Mouse (Mus musculus) embryonic facial prominence, embryonic 13.5 days (tissue): Measurements from ENCODE around the gene Adam19. TPM values are rescaled to one million over a fixed set of nuclear protein-coding genes. Genes with fewer than 3 reads are reported as not detected.

Source experiments
- ATAC-seq: fragments of 200-750 bp; cut with Nextera tagmentation; 2 replicates; pipeline ENCODE4 v1.8.0; 2017; ENCODE audit warnings: low read depth; ENCODE audit not compliant: insufficient number of reproducible peaks, insufficient read depth, low FRiP score, low TSS enrichment
- H3K27ac ChIP-seq: fragments of 300-500 bp; sonication (generic); 2 replicates; pipeline ENCODE4 v1.5.1; 2015; ENCODE audit warnings: moderate library complexity, mild to moderate bottlenecking, inconsistent platforms
- H3K27me3 ChIP-seq: fragments of 300-500 bp; sonication (generic); 2 replicates; pipeline ENCODE4 v1.6.1; 2015; ENCODE audit warnings: mild to moderate bottlenecking, inconsistent platforms
- H3K36me3 ChIP-seq: fragments of 300-500 bp; sonication (generic); 2 replicates; pipeline ENCODE4 v1.6.1; 2015; ENCODE audit warnings: mild to moderate bottlenecking, inconsistent platforms
- H3K4me1 ChIP-seq: fragments of 300-500 bp; sonication (generic); 2 replicates; pipeline ENCODE4 v1.6.1; 2015; ENCODE audit warnings: inconsistent platforms
- H3K4me2 ChIP-seq: fragments of 300-500 bp; sonication (generic); 2 replicates; pipeline ENCODE4 v1.6.1; 2015; ENCODE audit warnings: moderate library complexity, mild to moderate bottlenecking, inconsistent platforms
- H3K4me3 ChIP-seq: fragments of 300-500 bp; sonication (generic); 2 replicates; pipeline ENCODE4 v1.5.1; 2015; ENCODE audit warnings: mild to moderate bottlenecking, inconsistent platforms
- H3K9ac ChIP-seq: fragments of 300-500 bp; sonication (generic); 2 replicates; pipeline ENCODE4 v1.6.1; 2015; ENCODE audit warnings: mild to moderate bottlenecking, inconsistent platforms
- H3K9me3 ChIP-seq: fragments of 300-500 bp; sonication (generic); 2 replicates; pipeline ENCODE4 v1.6.1; 2016; ENCODE audit warnings: inconsistent platforms
- WGBS: fragments of 180-500 bp; shearing (Covaris S2); methylation state at CpG from one replicate; pipeline ENCODE4 v1.1.7; 2015; ENCODE audit warnings: mixed read lengths; 5-methylcytosine and 5-hydroxymethylcytosine counted together
- polyA plus RNA-seq: library from polyadenylated mRNA; unstranded; fragments of >200 nt; fragmentation: Nextera tagmentation; extraction: Ambion mirVana; gene quantifications from 2 replicates; pipeline ENCODE4 v1.2.1, GENCODE M21; 2015

Gene Adam19
- polyA plus RNA-seq, 1 experiment from 2014 or later: 9.7 TPM

- H3K4me1 ChIP-seq: peaks cover 50% of the 10 kb centered on the region
- no peak overlapping the region for H3K4me3 ChIP-seq
- H3K27ac ChIP-seq: no peak overlapping the region
- H3K4me2 ChIP-seq: no peak overlapping the region
- no peaks in the 10 kb centered on the region for H3K9me3 ChIP-seq
- 88% methylated on average over 10 of the region's 10 CpGs for WGBS
- no peak overlapping the region for H3K9ac ChIP-seq
- H3K36me3 ChIP-seq: peaks cover 19% of the 10 kb centered on the region; the same call in 1 of the 2 replicates
- no peaks in the 10 kb centered on the region for H3K27me3 ChIP-seq
- no peak for ATAC-seq
These were observed 11.7 kb downstream of the Adam19 start for GRCm38 (mm10) chr11:46067371-46068060.

GRCm38 (mm10) chr11:46068756-46069407 is 13.1 kb downstream of the Adam19 start:
- H3K9me3 ChIP-seq: no peaks in the 10 kb centered on the region
- peaks cover 64% of the 10 kb centered on the region for H3K4me1 ChIP-seq
- ATAC-seq: no peak
- H3K27me3 ChIP-seq: no peaks in the 10 kb centered on the region
- H3K4me3 ChIP-seq: no peak overlapping the region
- peaks cover 19% of the 10 kb centered on the region; the same call in 1 of the 2 replicates for H3K36me3 ChIP-seq
- H3K4me2 ChIP-seq: no peak overlapping the region; the same call in 1 of the 2 replicates
- peak overlapping the region; percentile 83 for H3K27ac ChIP-seq
- H3K9ac ChIP-seq: peak overlapping the region; percentile 44; the same call in 1 of the 2 replicates
- 29% methylated on average over 12 of the region's 12 CpGs for WGBS

- Histone ChIP-seq H3K4me1 (peaks cover 69% of the 10 kb centered on the region), H3K9ac (no peak overlapping the region), H3K4me2 (peak overlapping the region; percentile 35), H3K27me3 (no peaks in the 10 kb centered on the region), H3K4me3 (no peak overlapping the region), H3K36me3 (peaks cover 19% of the 10 kb centered on the region; the same call in 1 of the 2 replicates), H3K9me3 (no peaks in the 10 kb centered on the region), H3K27ac (peak overlapping the region; percentile 83)
- ATAC-seq: no peak
- WGBS: 22% methylated on average over 17 of the region's 17 CpGs
These were observed 13.7 kb downstream of the Adam19 start for GRCm38 (mm10) chr11:46069408-46070003.

GRCm38 (mm10) chr11:46070161-46070560 is 14.4 kb downstream of the Adam19 start:
- Histone ChIP-seq H3K27ac (peak overlapping the region; percentile 83), H3K9ac (no peak overlapping the region), H3K36me3 (peaks cover 15% of the 10 kb centered on the region; the same call in 1 of the 2 replicates), H3K4me1 (peaks cover 63% of the 10 kb centered on the region), H3K4me2 (0 out of 2 replicates have a peak overlapping the region, but pooled peaks have one; percentile 35), H3K9me3 (no peaks in the 10 kb centered on the region), H3K27me3 (no peaks in the 10 kb centered on the region), H3K4me3 (no peak overlapping the region)
- no peak for ATAC-seq
- WGBS: 75% methylated on average over 4 of the region's 4 CpGs

GRCm38 (mm10) chr11:46070789-46071188 is 15.0 kb downstream of the Adam19 start:
- no peaks in the 10 kb centered on the region for H3K27me3 ChIP-seq
- no peak overlapping the region for H3K9ac ChIP-seq
- no peak overlapping the region for H3K4me2 ChIP-seq
- peak overlapping the region; percentile 16; the same call in 1 of the 2 replicates for H3K27ac ChIP-seq
- no peak for ATAC-seq
- H3K4me1 ChIP-seq: peaks cover 57% of the 10 kb centered on the region
- no peak overlapping the region for H3K4me3 ChIP-seq
- WGBS: 57% methylated on average over 8 of the region's 8 CpGs
- no peaks in the 10 kb centered on the region for H3K9me3 ChIP-seq
- H3K36me3 ChIP-seq: peaks cover 12% of the 10 kb centered on the region; the same call in 1 of the 2 replicates

- peak overlapping the region; percentile 62; the same call in 1 of the 2 replicates for H3K27ac ChIP-seq
- no peak overlapping the region for H3K4me2 ChIP-seq
These were observed 16.8 kb downstream of the Adam19 start for GRCm38 (mm10) chr11:46072466-46073060.

GRCm38 (mm10) chr11:46073061-46073849 is 17.5 kb downstream of the Adam19 start:
- WGBS: 43% methylated on average over 15 of the region's 15 CpGs
- Histone ChIP-seq H3K9ac (no peak overlapping the region), H3K4me2 (no peak overlapping the region), H3K36me3 (peaks cover 14% of the 10 kb centered on the region), H3K9me3 (no peaks in the 10 kb centered on the region), H3K27ac (peak overlapping the region; percentile 62), H3K4me1 (peaks cover 51% of the 10 kb centered on the region), H3K27me3 (no peaks in the 10 kb centered on the region), H3K4me3 (no peak overlapping the region)
- ATAC-seq: no peak

More at GRCm38 (mm10) chr11:46072466-46073060, 16.8 kb downstream of the Adam19 start:
- WGBS: 48% methylated on average over 8 of the region's 8 CpGs
- no peak overlapping the region for H3K9ac ChIP-seq
- H3K36me3 ChIP-seq: peaks cover 9% of the 10 kb centered on the region
- no peak overlapping the region for H3K4me3 ChIP-seq
- H3K9me3 ChIP-seq: no peaks in the 10 kb centered on the region
- no peaks in the 10 kb centered on the region for H3K27me3 ChIP-seq
- ATAC-seq: no peak
- H3K4me1 ChIP-seq: peaks cover 51% of the 10 kb centered on the region

GRCm38 (mm10) chr11:46073850-46074688 is 18.3 kb downstream of the Adam19 start:
- H3K27me3 ChIP-seq: no peaks in the 10 kb centered on the region
- H3K4me2 ChIP-seq: no peak overlapping the region
- peaks cover 45% of the 10 kb centered on the region for H3K4me1 ChIP-seq
- no peak overlapping the region for H3K9ac ChIP-seq
- 81% methylated on average over 17 of the region's 17 CpGs for WGBS
- H3K4me3 ChIP-seq: no peak overlapping the region
- no peak for ATAC-seq
- H3K27ac ChIP-seq: peak overlapping the region; percentile 62
- peaks cover 19% of the 10 kb centered on the region for H3K36me3 ChIP-seq
- H3K9me3 ChIP-seq: no peaks in the 10 kb centered on the region

- Histone ChIP-seq H3K4me1 (peaks cover 33% of the 10 kb centered on the region), H3K9ac (no peak overlapping the region), H3K4me2 (no peak overlapping the region), H3K4me3 (no peak overlapping the region), H3K27ac (no peak overlapping the region), H3K27me3 (no peaks in the 10 kb centered on the region), H3K9me3 (no peaks in the 10 kb centered on the region), H3K36me3 (peaks cover 19% of the 10 kb centered on the region)
- 91% methylated on average over 3 of the region's 3 CpGs for WGBS
- ATAC-seq: no peak
These were observed 19.7 kb downstream of the Adam19 start for GRCm38 (mm10) chr11:46075507-46075906.

GRCm38 (mm10) chr11:46076442-46077158 is 20.8 kb downstream of the Adam19 start:
- no peak overlapping the region for H3K9ac ChIP-seq
- WGBS: 84% methylated on average over 11 of the region's 11 CpGs
- H3K4me3 ChIP-seq: no peak overlapping the region
- H3K4me2 ChIP-seq: no peak overlapping the region
- H3K36me3 ChIP-seq: peaks cover 19% of the 10 kb centered on the region
- no peak for ATAC-seq
- no peaks in the 10 kb centered on the region for H3K27me3 ChIP-seq
- H3K27ac ChIP-seq: no peak overlapping the region
- no peaks in the 10 kb centered on the region for H3K9me3 ChIP-seq
- H3K4me1 ChIP-seq: peaks cover 28% of the 10 kb centered on the region
